Mouse (Mus musculus) spleen, adult 18-20 months (tissue): ENCODE measurements around the gene Vash1.
A peak's percentile ranks its signal among the peaks of the same experiment; 100 is the strongest.

Source experiments
- DNase-seq, 2 experiments: peaks; one replicate each; pipeline ENCODE4 v3.0.0; 2022; ENCODE audit warnings: mixed read lengths in 2 of 2

The Vash1 gene

DNA sequence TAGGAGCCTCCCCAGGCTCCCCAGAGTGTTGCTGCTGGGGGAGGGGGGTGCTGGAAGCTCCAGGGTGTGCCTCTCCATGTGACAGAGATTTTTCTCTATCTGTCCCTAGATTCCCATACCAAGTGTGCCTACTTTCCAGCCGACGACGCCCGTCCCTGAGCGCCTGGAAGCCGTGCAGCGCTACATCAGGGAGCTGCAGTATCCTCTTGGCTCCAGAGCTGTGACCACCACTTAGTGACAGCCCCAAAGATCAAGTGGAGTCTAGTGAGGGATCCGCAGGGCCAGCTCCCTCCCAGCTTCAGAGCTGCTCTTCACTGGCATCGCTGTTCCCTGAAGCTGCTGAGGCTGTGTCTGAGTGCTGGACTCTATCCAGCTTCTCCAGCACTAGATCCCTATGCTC is 6.8 kb downstream of the Vash1 start:
- no peak for DNase-seq

DNA sequence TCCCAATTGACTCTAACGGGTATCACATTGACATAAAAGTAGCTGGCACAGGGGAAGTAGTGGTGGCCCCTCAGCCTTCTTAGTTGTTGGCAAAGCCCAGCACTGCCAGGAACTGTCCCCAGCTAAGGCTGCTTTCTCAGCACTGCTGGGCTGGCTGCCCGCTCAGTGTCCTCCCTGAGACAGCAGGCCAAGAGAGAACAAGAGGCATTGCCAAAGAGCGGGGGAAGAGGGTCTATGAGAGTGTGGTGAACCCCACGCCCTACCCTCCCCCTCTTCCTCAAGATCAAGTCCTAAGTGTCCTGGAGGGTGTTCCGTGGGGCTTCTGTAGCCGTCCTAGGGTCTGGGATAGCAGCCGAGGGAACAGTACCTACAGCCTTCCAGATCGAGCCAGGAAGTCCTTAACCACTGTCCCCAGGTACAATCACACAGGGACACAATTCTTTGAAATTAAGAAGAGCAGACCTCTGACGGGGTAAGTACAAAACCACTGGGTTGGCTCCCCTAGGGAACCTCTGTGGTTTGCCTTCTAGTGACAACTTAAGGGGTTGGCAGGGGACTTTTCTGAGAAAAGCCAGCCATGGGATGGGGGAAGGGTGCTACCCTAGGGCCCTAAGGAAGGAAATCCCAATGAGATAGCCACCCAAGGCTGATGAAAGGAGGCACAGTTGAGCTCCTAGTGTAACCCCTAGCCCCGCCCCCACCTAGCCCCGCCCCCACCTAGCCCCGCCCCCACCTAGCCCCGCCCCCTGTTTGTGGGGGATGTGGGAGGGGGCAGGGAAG is 8.2 kb downstream of the Vash1 start:
- no peak for DNase-seq

DNA sequence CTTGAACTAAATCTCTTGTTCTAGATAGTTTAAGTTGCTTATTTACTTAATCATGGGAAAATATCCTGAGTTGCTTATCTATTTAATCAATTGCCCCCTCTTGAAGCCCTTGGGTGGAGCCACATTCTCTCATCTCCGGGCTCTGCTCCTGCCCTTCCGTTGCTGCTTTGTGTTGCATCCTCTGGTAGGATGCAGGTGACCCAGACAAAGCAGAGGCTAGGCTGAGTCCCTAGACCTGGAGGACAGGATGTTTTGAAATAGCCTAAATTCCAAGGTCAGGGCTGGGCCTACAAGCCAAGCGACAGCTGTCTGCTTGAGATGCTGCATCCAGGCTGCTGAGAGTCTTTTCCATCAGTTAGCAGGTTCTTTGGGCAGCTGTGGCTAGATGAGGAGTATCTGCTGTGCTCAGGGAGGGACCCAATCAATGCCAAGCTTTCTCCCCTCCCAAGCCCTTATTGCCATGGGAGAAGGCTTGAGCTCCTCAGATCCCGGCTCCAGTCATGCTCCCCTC is 9.0 kb downstream of the Vash1 start:
- DNase-seq = no peak

DNA sequence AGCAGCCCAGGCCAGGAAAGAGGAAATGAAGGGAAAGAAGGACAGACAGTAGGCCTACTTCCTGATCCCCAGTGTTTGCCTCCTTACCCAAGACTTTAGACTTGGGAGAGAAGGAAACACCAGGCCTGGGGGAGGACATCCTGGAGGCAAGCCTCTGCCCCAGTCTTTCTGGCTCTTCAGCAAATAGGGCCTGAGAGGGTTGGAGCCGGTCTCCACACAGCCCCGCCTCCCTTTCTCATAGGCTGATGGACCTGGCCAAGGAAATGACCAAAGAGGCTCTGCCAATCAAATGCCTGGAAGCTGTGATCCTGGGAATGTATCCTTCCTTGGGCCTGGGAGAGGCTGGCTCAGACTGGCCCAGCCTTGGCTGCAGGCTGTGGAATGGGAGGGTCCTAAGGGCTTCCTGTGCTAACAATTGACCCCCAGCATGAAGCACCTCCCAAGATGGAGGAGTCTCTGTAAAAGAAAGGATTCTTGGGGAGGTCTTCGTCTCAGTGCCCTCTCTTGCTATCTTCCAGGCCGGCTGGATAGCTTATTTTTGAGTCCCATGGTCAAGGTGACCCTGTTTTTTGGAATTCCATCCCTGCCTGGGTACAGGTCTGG is 9.6 kb downstream of the Vash1 start:
- DNase-seq = no peak

DNA sequence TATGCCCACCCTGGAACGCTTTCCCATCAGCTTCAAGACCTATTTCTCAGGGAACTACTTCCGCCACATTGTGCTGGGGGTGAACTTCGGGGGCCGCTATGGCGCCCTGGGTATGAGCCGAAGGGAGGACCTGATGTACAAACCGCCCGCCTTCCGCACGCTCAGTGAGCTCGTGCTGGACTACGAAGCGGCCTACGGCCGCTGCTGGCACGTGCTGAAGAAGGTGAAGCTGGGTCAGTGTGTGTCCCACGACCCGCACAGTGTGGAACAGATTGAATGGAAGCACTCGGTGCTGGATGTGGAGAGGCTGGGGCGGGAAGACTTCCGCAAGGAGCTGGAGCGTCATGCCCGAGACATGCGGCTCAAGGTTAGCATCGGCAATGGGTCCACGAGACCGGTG is 10.4 kb downstream of the Vash1 start:
- DNase-seq = no peak

DNA sequence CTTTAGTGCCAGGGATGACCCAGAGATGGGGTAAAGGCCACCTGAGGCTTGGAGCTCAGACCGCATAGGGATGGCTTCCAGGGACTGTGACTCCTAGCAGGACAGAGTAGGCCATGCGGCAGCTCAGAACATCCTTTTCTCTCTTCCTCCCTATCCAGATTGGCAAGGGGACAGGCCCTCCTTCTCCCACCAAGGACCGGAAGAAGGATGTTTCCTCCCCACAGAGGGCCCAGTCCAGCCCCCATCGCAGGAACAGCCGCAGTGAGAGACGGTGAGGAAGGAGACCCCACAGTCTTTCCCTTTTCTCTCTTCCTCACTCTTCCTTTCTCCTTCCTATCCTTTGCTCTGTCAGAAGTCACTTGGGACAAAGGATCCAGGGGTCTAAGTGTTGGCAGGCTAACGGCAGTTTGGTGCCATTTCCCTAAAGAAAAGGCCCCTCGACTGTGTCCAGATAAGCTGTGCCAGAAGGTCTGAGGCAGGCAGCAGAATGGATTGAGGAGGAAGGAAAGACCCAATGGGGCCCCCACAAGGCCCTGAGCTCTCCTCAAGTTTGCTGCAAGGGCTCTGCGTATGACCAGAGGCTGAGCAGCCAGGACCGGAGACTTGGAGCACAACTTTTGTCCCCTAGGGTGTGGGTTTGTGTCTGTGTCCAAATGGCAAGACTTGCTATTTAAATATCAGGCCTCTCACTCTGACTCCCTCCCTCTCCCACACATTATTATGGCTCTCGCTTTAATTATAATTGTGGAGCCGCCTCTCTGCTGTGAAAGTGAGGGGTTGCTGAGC is 12.4 kb downstream of the Vash1 start:
- no peak for DNase-seq

DNA sequence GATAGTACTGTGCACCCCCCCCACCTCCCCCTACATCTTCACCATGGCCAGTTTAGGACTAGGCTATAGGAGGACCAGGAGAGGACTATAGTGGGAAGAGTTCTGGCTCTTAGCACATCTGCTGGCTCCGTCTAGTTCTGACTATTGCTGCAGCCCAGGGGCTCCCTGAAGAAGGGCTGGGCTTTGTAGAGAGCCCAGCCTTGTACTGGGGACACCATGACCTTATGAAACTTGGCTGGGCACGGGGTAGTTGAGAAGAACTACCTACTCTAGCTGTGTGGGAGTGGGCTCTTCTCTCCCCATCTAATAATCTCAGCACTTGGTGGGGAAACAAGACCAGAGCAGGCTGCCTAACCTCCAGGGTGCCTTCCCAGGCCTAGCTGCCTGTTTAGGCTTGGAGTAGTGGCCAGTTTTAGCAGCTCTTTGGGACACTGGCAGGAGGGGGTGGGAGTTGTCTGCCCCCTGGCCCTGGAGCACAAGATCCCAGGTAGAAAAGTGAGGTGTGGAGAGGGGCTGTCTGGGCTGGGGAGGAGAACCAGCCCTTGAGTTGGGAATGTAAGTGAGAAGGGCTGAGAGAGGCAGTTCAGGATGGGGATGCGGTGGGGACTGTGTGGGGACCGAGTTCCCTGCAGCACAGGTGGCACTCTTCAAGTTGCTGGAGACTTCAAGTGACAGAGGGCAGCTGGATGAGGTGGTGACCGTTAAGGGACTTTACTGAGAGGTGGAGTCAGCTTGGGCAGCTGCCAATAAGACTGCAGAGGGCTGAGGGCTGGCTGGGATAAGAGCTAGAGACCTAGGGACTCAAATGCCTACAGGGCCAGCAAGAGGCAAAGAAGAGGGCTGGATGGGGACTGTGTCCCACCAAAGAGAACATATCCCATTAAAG is 14.2 kb downstream of the Vash1 start:
- DNase-seq = no peak

DNA sequence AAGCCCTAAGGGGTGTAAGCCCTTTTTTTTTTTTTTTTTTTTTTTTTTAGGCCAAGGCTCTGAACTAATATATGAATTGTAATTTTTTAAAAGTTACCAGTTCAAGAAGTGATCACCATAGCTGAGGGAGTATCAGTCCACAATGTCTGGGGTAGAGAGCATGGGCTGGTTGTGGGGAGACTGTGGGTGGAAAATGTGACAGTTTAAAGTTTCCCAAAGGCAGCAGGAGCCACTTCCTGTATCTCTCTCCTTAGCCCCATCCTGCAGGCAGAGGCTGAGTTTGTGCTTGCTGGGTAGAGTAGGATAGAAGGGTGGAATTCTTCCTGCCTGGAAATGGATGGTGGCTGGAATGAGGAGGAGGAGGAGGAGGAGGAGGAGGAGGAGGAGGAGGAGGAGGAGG is 14.9 kb downstream of the Vash1 start:
- no peak for DNase-seq

DNA sequence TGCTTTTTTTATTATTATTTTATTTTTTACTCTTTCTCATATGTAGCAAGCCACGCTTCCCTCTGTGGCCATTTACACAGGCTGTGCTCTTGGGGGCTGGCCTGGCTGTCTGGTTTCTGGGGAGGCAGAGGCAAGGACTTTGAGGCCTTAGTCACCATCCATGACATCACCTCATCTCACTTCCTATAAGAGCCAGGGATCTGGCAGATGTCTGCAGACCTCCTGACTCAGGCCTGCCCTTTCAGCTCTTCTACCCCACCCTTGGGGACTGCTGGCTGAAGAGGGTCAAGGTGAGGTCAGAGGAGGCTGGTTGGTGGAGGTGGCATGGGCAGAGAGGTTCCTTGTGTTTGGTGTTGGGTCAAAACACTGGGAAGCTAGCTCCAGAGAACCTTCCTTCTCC is 15.9 kb downstream of the Vash1 start:
- no peak for DNase-seq

DNA sequence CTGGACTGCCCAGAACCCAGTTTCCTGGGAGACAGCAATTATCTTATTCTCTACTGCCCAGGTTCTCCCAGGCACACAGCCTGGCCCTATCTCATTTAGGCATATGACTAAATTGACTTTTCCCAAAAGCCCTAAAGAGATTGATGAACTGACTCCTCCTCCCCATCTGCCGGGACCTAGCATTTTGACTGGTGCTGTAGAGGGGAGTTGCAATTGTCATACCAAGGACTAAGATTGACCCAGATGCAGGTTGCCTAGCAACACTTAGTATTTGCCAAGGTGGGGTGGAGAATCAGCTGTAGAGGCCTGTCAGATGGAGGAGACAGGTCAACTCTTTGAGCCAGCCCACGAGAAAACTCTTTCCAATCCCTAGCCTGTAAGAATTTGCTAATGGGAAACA is 19.5 kb downstream of the Vash1 start:
- no peak for DNase-seq

DNA sequence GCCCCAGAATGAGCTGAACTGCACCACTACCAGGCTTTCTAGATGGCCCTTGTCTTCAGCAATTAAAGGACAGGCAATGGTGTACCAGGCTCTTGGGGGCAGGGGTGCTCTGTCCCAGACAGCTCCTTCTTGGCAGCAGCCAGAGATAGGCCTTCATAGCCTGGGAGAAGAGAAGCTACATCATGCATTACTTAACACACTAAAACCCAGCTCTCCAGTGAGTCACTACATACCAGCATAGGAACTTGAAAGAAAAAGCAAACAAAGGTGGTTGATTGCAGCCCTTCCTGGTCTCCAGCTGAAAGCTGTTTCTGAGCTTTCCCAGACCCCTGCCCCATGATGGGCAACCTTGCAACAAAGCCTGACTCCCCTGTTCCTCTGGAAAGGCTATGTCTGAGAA is 20.0 kb downstream of the Vash1 start:
- DNase-seq = no peak

DNA sequence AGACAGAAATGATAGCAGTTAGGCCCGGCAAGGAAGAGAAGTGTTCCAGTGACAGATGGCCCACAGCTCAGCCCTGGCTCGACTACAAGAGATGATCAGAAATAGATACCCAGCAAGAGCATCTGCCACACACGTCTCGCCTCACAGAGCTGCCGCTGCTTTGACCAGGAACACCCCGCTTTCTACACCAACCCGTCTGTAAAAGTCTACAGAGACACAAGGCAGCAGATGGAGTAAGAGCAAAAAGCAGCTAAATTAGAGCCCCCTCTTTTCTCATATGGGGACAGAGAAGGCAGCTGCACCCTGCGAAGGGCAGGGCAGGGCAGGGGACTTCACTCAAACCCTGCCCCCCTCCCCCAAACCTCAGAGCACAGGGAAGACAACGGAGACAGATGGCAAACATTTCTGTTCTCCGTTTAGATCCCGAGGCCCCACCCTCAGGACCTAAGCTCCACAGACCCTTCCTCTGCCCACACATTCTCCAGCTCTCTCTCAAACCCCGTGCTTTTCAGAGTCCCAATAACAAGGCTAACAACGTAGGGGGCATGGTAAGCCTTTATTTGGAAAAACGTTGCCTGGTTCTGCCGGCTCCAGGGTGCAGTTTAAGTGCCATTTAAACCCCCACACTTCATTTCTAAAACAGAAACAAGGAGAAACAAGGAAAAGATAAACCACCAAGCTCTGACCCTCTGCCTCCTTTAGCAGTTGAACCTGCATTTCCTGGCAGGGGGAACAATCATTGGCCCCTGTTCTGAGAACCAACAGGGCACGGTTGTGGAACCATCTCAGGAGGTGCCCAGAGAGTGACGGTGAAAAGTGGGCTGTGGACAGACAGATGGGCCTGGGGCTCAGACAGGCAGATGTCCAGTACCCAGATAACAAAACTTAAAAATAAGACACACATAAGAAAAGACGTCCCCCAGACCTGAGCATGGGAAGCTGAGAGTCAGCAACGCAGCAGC is 21.7 kb downstream of the Vash1 start:
- DNase-seq = no peak

DNA sequence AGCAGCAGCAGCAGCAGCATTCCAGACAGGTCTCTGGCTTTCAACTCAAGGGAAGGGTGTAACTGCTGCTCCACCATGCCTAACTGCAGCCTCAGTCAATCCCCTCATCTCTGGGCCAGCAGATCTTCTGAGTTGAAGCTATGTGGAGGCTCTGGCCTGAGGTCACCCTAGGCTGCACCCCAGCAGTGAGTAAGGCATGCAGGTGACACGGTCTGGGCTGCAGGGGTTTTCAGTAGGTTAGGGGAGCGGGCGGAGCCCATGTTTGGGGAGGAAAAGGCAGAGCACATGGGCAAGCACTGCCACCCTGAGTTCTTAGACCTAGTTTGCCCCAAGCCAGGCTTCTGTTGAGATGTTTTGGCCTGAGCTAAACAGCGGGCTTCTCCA is 22.4 kb downstream of the Vash1 start:
- no peak for DNase-seq

DNA sequence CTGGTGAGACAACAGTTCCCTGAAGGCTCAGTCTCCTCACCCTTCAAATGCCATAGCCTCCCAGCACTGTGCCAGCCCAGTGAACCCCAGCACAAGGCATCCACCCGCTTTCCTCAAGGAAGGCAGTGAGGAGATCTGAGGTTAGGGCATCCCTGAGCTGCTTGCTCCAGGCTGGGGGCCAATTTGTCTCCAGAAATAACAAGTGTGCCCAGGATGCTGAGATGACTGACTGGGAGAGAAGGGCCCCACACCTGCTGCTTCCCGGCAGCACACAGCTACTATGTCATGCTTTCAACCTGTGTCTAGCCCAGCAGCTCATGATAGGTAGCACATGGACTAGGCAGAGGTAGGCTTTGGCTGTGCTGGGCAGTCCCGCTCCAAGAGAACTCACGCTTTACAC is 23.0 kb downstream of the Vash1 start:
- no peak for DNase-seq

DNA sequence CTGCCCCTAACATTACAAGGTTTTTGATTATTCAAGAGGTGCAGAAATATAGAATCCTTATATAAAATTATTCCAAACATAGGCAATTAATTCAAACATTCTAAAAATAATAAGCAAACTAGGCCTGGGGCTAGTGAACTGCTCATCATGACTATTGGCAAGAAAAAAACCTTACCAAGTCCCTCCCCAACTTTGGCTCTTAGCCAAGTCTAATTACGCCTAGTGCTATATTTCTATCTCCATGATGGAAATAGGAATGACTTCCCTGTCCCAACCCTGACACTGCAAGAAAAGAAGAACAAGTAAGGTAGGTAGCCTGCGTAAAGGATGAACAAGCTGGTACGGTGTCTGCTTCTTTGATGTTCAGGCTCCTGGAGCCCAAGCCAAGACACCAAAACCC is 24.2 kb downstream of the Vash1 start:
- no peak for DNase-seq

DNA sequence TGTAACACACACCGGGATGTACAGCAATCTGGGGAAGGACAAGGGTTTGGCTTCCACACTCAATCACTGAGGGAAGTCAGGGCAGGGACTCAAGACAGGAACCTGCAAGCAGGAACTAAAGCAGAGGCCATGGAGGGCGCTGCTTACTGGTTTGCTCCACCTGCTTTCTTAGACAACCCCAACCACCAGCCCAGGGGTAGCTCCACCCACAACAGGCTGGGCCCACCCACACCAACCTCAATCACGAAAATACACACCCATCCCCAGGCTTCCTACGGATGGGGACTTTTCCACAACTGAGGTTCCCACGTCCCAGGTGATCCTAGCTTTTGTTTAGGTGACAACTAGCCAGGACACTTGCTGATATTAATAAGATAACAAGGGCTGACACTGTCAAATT is 27.3 kb downstream of the Vash1 start:
- no peak for DNase-seq

DNA sequence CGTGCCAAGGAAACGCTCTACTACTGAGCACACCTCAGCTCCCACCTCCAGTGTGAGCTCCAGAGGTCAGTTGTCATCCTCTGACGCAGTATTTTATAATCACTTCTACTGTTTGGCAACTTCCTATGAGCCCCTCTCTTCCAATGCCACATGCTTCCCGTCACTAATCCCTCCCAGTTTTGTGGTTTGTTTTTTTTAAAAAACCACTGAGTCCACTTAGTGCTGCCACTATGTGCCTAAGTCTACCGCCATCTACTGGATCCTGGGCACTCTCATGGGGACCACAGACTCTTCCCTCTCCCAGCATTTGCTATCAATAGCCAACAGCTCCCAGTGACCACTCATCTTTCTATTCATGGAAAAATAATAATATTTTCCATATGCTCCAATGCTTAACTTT is 35.5 kb downstream of the Vash1 start:
- DNase-seq = no peak

DNA sequence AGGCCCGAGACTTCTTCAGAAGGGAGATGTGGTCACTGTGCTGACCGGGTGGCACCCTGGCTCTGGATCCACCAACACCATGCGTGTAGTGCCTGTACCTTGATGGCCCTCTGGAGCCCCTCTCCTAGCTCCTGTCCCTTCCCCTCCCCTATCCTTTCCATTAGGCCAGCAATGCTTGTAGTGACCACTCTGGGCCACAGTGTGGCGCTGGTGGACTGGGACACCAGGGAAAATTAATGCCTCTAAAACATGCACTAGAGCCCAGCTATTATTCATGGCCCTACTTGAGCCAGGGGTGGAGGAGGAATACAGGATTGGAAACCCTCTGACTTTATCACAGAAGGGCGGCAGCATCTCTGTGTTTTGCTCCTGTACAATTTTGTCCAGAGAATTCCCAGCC is 36.9 kb downstream of the Vash1 start:
- peak in 1 of 2 experiments; percentile 58 for DNase-seq

DNA sequence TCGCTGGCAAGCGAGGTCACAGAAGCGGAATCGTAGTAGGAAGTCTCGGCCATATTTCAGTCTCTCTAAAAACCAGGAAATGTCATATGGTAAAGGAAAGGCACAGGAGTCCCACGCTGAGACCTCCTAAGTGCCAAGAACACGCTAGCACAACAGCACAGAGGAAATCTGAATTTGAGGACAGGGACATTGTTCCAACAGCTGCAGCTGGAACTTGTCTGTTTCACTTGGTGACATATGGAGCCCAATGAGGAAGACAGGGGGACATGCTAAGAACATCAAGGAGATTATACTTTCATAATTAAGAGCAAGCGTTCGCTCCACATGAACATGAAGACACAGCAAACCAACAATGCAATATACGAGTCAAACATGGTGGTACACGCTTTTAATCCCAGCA is 38.5 kb downstream of the Vash1 start:
- DNase-seq = no peak

DNA sequence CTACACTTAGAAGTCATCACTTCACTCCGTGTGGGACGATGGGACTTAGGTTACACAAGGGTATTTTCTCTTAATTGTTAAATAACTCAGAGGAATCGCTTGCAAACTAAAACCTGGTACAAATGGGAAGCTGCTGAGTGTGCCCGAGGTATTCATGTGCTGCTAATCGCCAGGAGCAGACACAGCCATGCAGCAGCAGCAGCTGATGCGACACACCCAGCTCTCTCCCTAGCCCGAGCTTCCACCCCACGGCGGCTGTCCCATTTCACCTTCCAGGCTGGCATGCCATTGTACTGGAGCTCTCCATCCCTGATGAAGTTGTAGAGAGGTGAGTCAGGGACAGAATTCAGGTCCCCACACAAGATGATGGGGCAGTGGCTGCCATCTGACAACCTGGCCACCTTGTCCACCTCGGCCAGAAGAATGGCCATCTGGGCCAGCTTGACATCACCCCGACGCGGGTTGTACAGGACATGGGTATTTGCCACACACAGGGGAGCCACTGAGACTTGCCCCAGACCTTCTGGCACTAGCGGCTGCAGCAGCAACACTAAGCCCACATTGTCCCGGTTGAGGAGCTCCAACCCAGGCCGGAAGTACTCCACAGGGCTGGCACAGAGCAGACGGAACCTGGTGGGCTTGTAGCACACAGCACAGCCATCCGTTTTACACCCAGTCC is 41.6 kb downstream of the Vash1 start:
- no peak for DNase-seq

DNA sequence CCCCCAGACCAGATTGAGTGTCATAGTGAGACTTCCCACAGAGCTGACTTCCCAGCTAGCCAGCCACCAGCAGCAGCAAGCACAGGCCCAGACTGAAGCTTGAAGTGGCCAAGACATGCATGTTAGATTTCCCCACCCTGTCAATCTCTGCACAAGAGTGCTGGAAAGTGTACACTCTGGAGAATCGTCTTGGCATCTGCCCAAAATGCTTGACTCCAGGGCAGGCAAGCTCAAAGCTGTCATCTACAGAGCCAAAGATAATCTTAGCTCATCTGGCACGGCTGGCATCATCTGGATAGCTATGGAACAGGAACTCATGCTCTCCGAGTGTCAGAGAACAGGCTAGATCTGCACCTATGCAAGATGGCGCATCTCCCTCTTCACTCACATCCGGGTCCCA is 43.0 kb downstream of the Vash1 start:
- no peak for DNase-seq
